Mouse (Mus musculus) hindbrain, embryonic 14.5 days (tissue): ENCODE measurements at regions not wholly inside any gene's neighbourhood (a gene's known extent, or its start where the extent isn't known, plus 50 kb on each side); places are given as distances from the start of the nearest gene placed in this dataset.

Experiments used
- ATAC-seq: fragments of 200-750 bp; cut with Nextera tagmentation; 2 replicates; pipeline ENCODE4 v1.8.0; 2017; ENCODE audit warnings: moderate number of reproducible peaks, mild to moderate bottlenecking, moderate TSS enrichment, moderate library complexity; ENCODE audit not compliant: low FRiP score
- DNase-seq: peaks from one replicate; pipeline ENCODE4 v3.0.0-alpha.2; 2015; ENCODE audit warnings: low spot score
- H3K27ac ChIP-seq: fragments of 300-500 bp; sonication (generic); 2 replicates; pipeline ENCODE4 v1.5.1; 2014; ENCODE audit warnings: mild to moderate bottlenecking, moderate library complexity
- H3K27me3 ChIP-seq: fragments of 300-500 bp; sonication (generic); 2 replicates; pipeline ENCODE4 v1.6.1; 2014; ENCODE audit warnings: mild to moderate bottlenecking, low read length, mixed read lengths; ENCODE audit not compliant: control insufficient read depth, insufficient read depth
- H3K36me3 ChIP-seq: fragments of 300-500 bp; sonication (generic); replicated peaks from 2 replicates; pipeline ENCODE4 v1.6.1; 2014; ENCODE audit not compliant: control insufficient read depth, insufficient read depth
- H3K4me1 ChIP-seq: fragments of 300-500 bp; sonication (generic); replicated peaks from 2 replicates; pipeline ENCODE4 v1.6.1; 2014; ENCODE audit warnings: antibody characterized with exemption, low read length, mixed read lengths; ENCODE audit not compliant: control insufficient read depth, insufficient read depth
- H3K4me2 ChIP-seq: fragments of 300-500 bp; sonication (generic); replicated peaks from 2 replicates; pipeline ENCODE4 v1.6.1; 2014; ENCODE audit warnings: mild to moderate bottlenecking, moderate library complexity
- H3K4me3 ChIP-seq: fragments of 300-500 bp; sonication (generic); replicated peaks from 2 replicates; pipeline ENCODE4 v1.5.1; 2014; ENCODE audit warnings: mild to moderate bottlenecking, low read length
- H3K9ac ChIP-seq: fragments of 300-500 bp; sonication (generic); 2 replicates; pipeline ENCODE4 v1.6.1; 2014
- H3K9me3 ChIP-seq: fragments of 300-500 bp; sonication (generic); 2 replicates; pipeline ENCODE4 v1.6.1; 2016; ENCODE audit warnings: low read length; ENCODE audit not compliant: control insufficient read depth
- WGBS: fragments of 180-500 bp; shearing (Covaris S2); extraction: QIAGEN DNeasy Blood & Tissue Kit; methylation state at CpG from one replicate; pipeline ENCODE4 v1.1.7; 2014; 5-methylcytosine and 5-hydroxymethylcytosine counted together

DNA sequence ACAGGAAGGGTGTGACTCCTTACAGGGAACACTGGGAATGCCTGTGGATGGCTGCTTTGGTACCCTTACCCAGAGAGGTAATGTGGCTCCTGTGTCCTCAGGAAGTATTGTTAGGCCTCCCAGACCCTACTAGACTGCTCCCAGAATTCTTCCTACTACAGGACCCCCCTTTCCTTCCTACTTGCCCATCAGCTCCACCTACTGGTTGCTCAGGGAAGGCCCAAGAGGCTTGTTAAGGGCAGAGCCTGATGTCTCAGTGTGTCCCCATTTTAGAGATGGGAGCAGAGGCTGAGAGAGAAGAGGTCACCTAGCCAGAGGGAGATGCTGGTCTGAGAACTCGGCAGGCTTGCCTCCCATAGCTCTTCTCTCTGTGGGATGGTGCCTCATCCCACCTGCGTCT is 93.3 kb downstream of the 1810010D01Rik start:
- H3K9me3 ChIP-seq = no peaks in the 10 kb centered on the region
- no peak overlapping the region for H3K9ac ChIP-seq
- H3K4me2 ChIP-seq = no peak overlapping the region
- H3K4me3 ChIP-seq = no peak overlapping the region
- no peak for DNase-seq
- 83% methylated on average over 2 of the region's 2 CpGs for WGBS
- no peaks in the 10 kb centered on the region for H3K36me3 ChIP-seq
- no peaks in the 10 kb centered on the region for H3K27me3 ChIP-seq
- H3K27ac ChIP-seq = no peak overlapping the region
- H3K4me1 ChIP-seq = 0 out of 2 replicates have a peak, but pooled peaks cover 3% of the 10 kb centered on the region
- ATAC-seq = no peak

DNA sequence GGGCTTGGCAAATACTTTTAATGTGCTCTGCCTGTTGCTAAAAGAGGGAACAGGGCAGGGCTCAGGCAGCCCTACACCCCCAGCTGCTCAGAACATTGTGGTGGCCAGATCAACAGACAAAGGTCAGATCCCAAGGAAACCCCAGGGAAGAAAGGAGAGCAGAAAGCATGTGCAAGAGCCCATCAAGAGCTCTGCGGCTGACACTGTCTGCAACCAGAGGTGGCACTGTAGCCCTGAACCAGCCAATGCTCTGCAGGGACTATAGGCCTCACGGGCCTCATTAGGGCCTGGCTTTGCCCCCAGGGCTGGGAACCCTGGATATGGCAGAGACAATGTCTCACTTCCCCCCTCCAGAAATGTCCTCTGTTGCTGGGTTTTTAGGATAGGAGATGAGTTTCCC is 93.8 kb downstream of the 1810010D01Rik start:
- Histone ChIP-seq H3K9ac (no peak overlapping the region), H3K4me3 (no peak overlapping the region), H3K27ac (no peak overlapping the region), H3K27me3 (no peaks in the 10 kb centered on the region), H3K9me3 (no peaks in the 10 kb centered on the region), H3K4me1 (0 out of 2 replicates have a peak, but pooled peaks cover 3% of the 10 kb centered on the region), H3K4me2 (no peak overlapping the region), H3K36me3 (no peaks in the 10 kb centered on the region)
- whole genome bisulfite sequencing = 66% methylated on average over 2 of the region's 2 CpGs
- DNase-seq (no peak), ATAC-seq (no peak)

DNA sequence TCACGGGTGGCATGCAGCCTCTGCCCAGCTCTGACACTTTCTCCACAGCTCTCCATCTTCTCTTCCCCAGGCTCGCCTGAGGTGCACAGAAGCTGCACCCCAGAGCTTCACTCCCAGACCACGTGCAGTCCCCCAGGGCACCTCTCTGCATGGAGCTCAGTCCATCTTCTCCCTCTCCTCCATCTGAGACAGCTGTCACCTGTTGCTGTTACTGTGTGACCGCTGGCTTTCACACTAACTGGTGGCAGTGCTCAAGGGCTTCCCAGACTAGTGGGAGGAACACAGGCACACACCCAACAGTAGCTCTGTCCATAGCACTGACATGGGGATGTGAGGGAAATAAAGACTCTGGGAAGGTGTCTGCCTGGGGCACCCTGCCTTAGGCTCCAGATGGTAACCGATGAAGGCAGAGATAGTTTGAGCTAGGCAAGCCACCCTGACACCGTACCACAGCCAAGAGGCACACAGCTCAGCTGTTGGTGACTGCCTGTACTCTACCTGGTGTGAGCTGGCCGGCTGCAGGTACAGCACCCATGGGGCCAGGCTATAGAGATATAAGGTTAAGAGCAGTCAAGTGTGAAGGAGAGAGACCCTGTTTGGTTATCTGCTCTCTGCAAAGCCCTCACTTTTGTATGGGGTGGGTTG is 94.9 kb downstream of the 1810010D01Rik start:
- no peak for ATAC-seq
- no peaks in the 10 kb centered on the region for H3K27me3 ChIP-seq

DNA sequence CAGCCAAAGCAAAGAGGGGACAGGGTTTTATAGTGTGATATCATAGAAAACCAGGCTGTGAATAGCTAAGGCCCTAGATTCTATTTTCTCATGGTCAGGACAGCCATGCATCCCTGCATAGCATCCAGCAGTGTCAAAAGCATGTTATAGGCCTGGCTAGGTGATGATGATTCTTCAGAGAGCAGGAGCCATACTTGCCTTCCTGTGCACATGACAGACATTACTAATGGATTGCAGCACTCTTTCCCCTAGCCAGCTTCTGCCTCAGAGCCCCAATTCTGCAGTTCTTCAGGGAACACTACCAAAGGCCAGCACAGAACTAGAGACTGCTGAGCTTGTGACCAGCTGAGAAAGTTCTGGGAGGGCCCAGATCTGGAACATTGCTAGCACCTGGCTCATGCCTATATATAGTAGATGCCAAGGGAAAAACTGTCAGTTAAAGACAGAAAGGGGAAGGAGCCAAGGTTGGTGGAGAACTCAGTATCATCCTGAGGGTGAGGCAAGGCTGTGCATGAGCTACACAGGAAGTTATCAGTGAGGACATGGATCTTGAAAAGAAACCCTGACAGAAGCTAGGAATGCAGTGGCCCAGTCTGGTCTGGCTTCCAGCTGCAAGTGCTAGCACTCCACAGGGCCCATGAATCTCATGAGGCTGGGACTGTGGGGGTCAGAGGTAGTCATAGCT is 95.6 kb downstream of the 1810010D01Rik start:
- Histone ChIP-seq H3K27ac (no peak overlapping the region), H3K4me3 (no peak overlapping the region), H3K9ac (no peak overlapping the region), H3K4me1 (0 out of 2 replicates have a peak, but pooled peaks cover 3% of the 10 kb centered on the region), H3K27me3 (no peaks in the 10 kb centered on the region), H3K36me3 (no peaks in the 10 kb centered on the region), H3K4me2 (no peak overlapping the region), H3K9me3 (no peaks in the 10 kb centered on the region)
- DNase-seq (no peak), ATAC-seq (no peak)

More for the DNA sequence above, 94.9 kb downstream of the 1810010D01Rik start:
- Histone ChIP-seq H3K27ac (no peak overlapping the region), H3K36me3 (no peaks in the 10 kb centered on the region), H3K4me2 (no peak overlapping the region), H3K9ac (no peak overlapping the region), H3K4me3 (no peak overlapping the region), H3K9me3 (no peaks in the 10 kb centered on the region), H3K4me1 (0 out of 2 replicates have a peak, but pooled peaks cover 3% of the 10 kb centered on the region)
- DNase-seq = no peak
- 82% methylated on average over 7 of the region's 7 CpGs for WGBS

DNA sequence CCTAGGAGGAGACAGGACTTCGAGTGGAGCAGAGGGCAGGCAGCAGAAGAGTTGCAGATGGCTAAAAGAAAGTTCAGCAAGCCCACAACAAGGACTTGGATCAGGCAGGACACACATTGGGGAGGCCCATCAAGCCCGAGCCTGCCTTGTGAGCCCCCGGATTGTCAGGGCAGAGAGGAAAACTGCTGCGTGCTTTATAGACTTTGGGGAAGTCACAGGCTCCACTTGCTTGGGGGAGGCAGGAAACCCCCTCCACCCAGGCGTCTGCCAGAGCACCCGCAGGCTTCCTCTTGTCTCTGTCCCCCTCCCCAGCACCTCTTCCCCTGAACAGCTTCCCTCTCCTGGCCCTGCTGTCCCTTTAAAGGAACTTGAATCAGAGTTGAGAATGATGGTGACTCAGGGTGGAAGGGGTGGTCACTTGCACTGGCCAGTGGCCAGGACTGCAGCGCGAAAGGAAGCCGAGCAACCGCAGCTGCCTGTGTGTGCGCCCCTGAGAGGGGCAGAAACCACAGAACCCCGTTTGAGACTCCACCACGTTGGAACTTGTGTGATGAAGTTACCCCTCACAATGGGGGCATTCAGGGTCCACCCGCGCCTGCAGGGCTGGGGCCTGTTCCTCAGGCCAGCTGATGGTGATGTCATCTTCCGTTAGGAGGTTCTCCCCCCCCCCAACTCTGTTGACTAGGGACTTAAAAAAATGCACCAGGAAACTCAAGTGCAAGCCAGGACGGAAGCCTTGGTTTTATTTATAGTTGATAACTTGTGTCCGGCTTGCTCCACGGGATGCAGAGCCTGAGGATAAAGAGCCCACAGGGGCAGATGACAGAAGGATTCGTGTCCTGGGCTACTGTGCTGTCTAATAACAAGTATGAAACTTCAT is 96.4 kb downstream of the 1810010D01Rik start:
- no peaks in the 10 kb centered on the region for H3K36me3 ChIP-seq
- no peaks in the 10 kb centered on the region for H3K27me3 ChIP-seq
- H3K27ac ChIP-seq = peak overlapping the region; percentile 14; the same call in 1 of the 2 replicates
- no peak overlapping the region for H3K4me2 ChIP-seq
- H3K4me3 ChIP-seq = no peak overlapping the region
- WGBS = 48% methylated on average over 20 of the region's 20 CpGs
- H3K9me3 ChIP-seq = no peaks in the 10 kb centered on the region
- DNase-seq (peak; percentile 50), ATAC-seq (peak; percentile 37; the same call in 1 of the 2 replicates)
- H3K4me1 ChIP-seq = 0 out of 2 replicates have a peak, but pooled peaks cover 3% of the 10 kb centered on the region
- no peak overlapping the region for H3K9ac ChIP-seq

DNA sequence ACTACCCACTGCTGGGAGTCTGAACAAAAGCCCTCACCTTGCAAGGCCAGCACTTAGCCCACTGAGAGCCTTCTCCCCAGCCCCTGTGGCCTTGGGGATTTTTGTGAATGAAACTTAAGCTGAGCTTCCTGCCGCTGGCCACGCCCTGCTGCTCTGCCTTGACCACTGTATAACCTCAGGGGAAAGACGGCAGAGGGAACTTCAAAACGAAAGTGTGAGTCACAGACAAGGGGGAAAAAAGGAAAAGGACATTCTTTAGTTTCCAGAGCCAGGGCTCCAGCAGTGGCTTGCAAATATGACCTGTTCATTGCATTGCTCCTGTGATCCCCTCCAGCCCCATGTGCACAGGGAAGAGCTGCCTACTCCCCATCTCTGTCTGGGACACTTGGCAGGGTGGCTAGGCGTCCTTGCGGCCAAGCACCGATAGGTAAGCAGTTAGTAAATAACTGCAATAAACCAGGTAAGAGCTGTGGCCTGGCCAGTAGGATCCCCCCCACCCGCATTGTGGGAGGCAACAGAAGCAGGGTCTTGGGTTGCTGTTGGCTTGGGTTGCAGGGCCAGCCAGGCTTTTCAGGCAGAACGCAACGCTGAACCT is 97.2 kb downstream of the 1810010D01Rik start:
- H3K9ac ChIP-seq = no peak overlapping the region
- no peaks in the 10 kb centered on the region for H3K9me3 ChIP-seq
- 52% methylated on average over 10 of the region's 10 CpGs for WGBS
- 0 out of 2 replicates have a peak overlapping the region, but pooled peaks have one; percentile 14 for H3K27ac ChIP-seq
- H3K4me3 ChIP-seq = no peak overlapping the region
- H3K27me3 ChIP-seq = no peaks in the 10 kb centered on the region
- DNase-seq = no peak
- no peak for ATAC-seq
- H3K4me1 ChIP-seq = 0 out of 2 replicates have a peak, but pooled peaks cover 3% of the 10 kb centered on the region
- no peak overlapping the region for H3K4me2 ChIP-seq
- no peaks in the 10 kb centered on the region for H3K36me3 ChIP-seq

DNA sequence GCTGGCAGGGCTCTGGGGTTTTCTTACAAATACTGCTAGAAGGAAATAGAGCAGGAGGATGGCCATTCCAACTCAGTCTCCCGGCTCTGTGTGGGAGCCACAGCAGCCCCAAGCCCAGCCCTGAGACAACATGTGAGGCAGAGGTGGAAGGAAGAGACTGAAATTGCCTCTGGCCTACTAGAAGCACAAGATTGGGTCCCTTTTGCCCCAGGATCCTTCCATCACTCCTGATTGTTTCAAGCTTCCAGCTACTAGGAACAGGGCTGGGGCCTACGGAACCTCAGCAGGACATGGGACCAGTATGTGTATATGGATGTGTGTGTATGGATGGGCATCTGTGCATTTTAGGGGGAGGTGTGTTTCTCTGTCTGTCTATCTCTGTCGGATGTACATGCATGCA is 97.9 kb downstream of the 1810010D01Rik start:
- no peak for DNase-seq
- Histone ChIP-seq H3K27me3 (no peaks in the 10 kb centered on the region), H3K36me3 (no peaks in the 10 kb centered on the region), H3K4me3 (no peak overlapping the region), H3K9me3 (no peaks in the 10 kb centered on the region), H3K9ac (no peak overlapping the region), H3K27ac (no peak overlapping the region), H3K4me2 (no peak overlapping the region), H3K4me1 (0 out of 2 replicates have a peak, but pooled peaks cover 3% of the 10 kb centered on the region)
- 91% methylated on average over 3 of the region's 3 CpGs for WGBS
- no peak for ATAC-seq

DNA sequence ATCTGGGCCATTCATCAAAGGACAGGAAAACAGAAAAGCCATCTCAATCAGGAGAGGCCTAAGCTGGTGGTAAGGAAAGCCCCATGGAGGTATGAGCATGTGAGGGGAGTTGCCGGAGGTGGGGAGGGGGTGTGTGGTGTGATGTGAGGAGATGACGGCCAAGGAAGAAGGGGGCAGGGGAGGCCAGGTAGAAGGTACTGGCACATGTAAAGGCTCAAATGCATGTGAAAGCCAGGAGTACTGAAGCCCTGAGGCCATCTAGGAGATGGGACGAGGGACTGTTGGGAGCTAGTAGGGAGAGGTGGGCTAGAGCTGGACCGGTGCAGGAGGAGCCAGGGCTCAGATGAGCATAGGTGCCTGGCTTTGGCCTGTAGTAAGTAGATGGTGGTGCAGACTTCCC is 98.4 kb downstream of the 1810010D01Rik start:
- 94% methylated on average over 4 of the region's 4 CpGs for WGBS
- Histone ChIP-seq H3K9me3 (no peaks in the 10 kb centered on the region), H3K27ac (no peak overlapping the region), H3K27me3 (no peaks in the 10 kb centered on the region), H3K4me3 (no peak overlapping the region), H3K4me1 (0 out of 2 replicates have a peak, but pooled peaks cover 3% of the 10 kb centered on the region), H3K9ac (no peak overlapping the region), H3K4me2 (no peak overlapping the region), H3K36me3 (no peaks in the 10 kb centered on the region)
- ATAC-seq (no peak), DNase-seq (no peak)

DNA sequence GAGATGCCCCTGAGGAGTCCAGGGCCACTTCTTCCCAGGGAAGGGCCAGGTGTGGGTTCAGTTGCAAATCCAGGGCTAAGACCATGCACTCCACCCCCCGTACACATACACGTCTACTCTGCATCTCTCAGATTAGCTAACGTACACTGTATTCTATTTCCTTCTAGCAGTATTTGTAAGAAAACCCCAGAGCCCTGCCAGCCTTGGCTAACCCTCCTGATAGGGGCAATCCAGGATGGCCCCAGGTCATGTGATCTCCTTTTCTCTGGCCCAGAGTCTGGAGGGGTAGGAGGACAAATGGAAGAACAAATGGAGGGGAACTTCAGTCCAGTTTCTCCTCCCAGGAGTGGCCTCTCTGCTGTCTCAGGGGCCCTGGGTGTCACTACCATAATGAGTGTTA is 98.9 kb downstream of the 1810010D01Rik start:
- no peak for ATAC-seq
- H3K4me2 ChIP-seq = no peak overlapping the region
- no peak for DNase-seq
- no peak overlapping the region for H3K4me3 ChIP-seq
- WGBS = 87% methylated on average over 3 of the region's 3 CpGs
- no peaks in the 10 kb centered on the region for H3K36me3 ChIP-seq
- H3K27me3 ChIP-seq = no peaks in the 10 kb centered on the region
- no peak overlapping the region for H3K9ac ChIP-seq
- 0 out of 2 replicates have a peak, but pooled peaks cover 3% of the 10 kb centered on the region for H3K4me1 ChIP-seq
- H3K9me3 ChIP-seq = no peaks in the 10 kb centered on the region
- H3K27ac ChIP-seq = no peak overlapping the region
